Mouse (Mus musculus) hindbrain, embryonic 14.5 days (tissue): Measurements from ENCODE around the gene Tapbpl. TPM values are rescaled to one million over a fixed set of nuclear protein-coding genes. Genes with fewer than 3 reads are reported as not detected.
"Not testable (repeated sequence)": the region's sequence is repeated elsewhere in the genome, so short reads cannot be mapped to it uniquely, and the experiment has no call there.

Experiments used
- ATAC-seq: fragments of 200-750 bp; cut with Nextera tagmentation; 2 replicates; pipeline ENCODE4 v1.8.0; 2017; ENCODE audit warnings: moderate number of reproducible peaks, mild to moderate bottlenecking, moderate TSS enrichment, moderate library complexity; ENCODE audit not compliant: low FRiP score
- DNase-seq: peaks from one replicate; pipeline ENCODE4 v3.0.0-alpha.2; 2015; ENCODE audit warnings: low spot score
- H3K27ac ChIP-seq: fragments of 300-500 bp; sonication (generic); 2 replicates; pipeline ENCODE4 v1.5.1; 2014; ENCODE audit warnings: mild to moderate bottlenecking, moderate library complexity
- H3K27me3 ChIP-seq: fragments of 300-500 bp; sonication (generic); 2 replicates; pipeline ENCODE4 v1.6.1; 2014; ENCODE audit warnings: mild to moderate bottlenecking, low read length, mixed read lengths; ENCODE audit not compliant: control insufficient read depth, insufficient read depth
- H3K36me3 ChIP-seq: fragments of 300-500 bp; sonication (generic); replicated peaks from 2 replicates; pipeline ENCODE4 v1.6.1; 2014; ENCODE audit not compliant: control insufficient read depth, insufficient read depth
- H3K4me1 ChIP-seq: fragments of 300-500 bp; sonication (generic); replicated peaks from 2 replicates; pipeline ENCODE4 v1.6.1; 2014; ENCODE audit warnings: antibody characterized with exemption, low read length, mixed read lengths; ENCODE audit not compliant: control insufficient read depth, insufficient read depth
- H3K4me2 ChIP-seq: fragments of 300-500 bp; sonication (generic); replicated peaks from 2 replicates; pipeline ENCODE4 v1.6.1; 2014; ENCODE audit warnings: mild to moderate bottlenecking, moderate library complexity
- H3K4me3 ChIP-seq: fragments of 300-500 bp; sonication (generic); replicated peaks from 2 replicates; pipeline ENCODE4 v1.5.1; 2014; ENCODE audit warnings: mild to moderate bottlenecking, low read length
- H3K9ac ChIP-seq: fragments of 300-500 bp; sonication (generic); 2 replicates; pipeline ENCODE4 v1.6.1; 2014
- H3K9me3 ChIP-seq: fragments of 300-500 bp; sonication (generic); 2 replicates; pipeline ENCODE4 v1.6.1; 2016; ENCODE audit warnings: low read length; ENCODE audit not compliant: control insufficient read depth
- WGBS: fragments of 180-500 bp; shearing (Covaris S2); extraction: QIAGEN DNeasy Blood & Tissue Kit; methylation state at CpG from one replicate; pipeline ENCODE4 v1.1.7; 2014; 5-methylcytosine and 5-hydroxymethylcytosine counted together
- polyA plus RNA-seq: library from polyadenylated mRNA; unstranded; fragments of >200 nt; fragmentation: Nextera tagmentation; extraction: Ambion mirVana; gene quantifications from 2 replicates; pipeline ENCODE4 v1.2.1, GENCODE M21; 2014

Tapbpl gene
- 4.7 and 5.3 TPM in 2 replicates for polyA plus RNA-seq

DNA sequence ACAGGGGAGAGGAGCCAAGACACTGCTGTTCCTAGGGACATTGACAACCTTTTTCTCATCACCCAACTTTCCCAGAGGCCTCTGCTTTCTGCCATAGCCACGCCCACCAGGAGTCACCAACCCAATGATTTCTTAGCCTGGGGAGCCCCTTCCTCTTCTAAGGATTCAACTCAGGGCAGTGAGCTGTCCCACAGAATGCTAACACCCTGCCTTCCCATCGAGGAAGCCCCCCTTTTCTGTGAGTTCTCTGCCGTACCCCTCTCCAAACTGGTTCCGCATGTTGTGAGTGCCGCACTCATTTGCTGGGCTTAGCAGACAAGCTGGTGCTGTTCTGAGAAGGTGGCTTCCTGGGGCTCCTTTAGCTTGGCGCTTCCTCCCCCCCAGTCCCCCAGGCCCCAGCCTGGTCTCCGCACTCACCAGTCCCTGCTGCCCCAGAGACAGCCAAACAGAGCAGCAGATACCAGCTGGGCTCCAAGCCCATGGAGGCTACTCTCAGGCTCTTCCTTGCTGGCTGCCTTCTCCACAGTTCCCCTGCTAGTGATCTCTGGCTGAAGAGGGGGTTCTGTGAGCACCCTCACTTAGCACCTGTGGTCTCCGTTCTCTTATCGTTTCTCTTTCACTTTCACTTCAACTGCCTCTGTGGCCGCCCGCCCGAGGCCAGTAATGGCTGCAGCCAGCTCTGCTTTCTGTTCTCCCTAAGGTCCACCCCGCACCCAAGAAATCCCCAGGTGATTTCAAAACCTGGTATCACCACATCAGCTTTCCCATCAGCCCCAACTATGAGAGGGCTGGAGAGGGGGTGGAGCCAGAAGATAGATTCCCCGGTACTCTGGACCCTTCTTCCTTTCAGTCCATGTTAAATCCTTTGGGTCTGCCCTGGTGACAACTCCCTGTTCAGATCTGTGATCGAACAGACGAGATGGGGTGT is at the start of gene Tapbpl:
Gene Tapbpl, minus strand, starts transcription at position 744 of the 928 bp plus-strand sequence.
- peak; percentile 84 for ATAC-seq
- peak within 1 kb of the TSS; percentile 84 for H3K4me2 ChIP-seq
- H3K27me3 ChIP-seq: no peaks in the 10 kb centered on the region
- H3K4me3 ChIP-seq: peak within 1 kb of the TSS; percentile 35
- H3K9me3 ChIP-seq: no peaks in the 10 kb centered on the region
- H3K27ac ChIP-seq: peak within 1 kb of the TSS; percentile 57
- H3K36me3 ChIP-seq: no peaks in the 10 kb centered on the region
- H3K9ac ChIP-seq: peak within 1 kb of the TSS; percentile 58
- WGBS: 9% methylated on average over 16 of the region's 16 CpGs
- peak; percentile 68 for DNase-seq
- peaks cover 18% of the 10 kb centered on the region for H3K4me1 ChIP-seq

DNA sequence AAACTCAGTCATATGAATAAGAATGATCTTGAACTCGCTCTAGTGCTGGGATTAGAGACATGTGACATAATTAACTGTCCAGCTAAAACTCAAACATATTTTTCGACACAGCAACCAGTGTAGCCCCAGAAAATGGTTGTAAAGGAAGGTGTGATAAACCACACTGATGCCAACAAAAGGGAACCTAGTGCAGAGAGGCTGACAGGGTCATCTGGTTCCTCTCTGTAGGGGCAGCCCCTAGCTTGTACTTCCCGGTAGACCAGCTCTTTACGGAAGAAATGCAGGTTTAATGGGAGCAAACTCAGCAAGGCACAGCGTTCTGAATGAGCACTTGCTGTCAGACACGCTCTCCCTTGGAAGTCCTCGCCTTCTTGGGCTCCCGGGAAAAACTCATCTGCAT is 48.1 kb upstream of the Tapbpl start:
- no peaks in the 10 kb centered on the region for H3K27me3 ChIP-seq
- H3K9ac ChIP-seq: no peak overlapping the region
- H3K36me3 ChIP-seq: no peaks in the 10 kb centered on the region
- no peak overlapping the region for H3K27ac ChIP-seq
- WGBS: 66% methylated on average over 8 of the region's 8 CpGs
- no peak for ATAC-seq
- no peaks in the 10 kb centered on the region for H3K9me3 ChIP-seq
- no peaks in the 10 kb centered on the region for H3K4me1 ChIP-seq
- H3K4me3 ChIP-seq: no peak overlapping the region
- no peak overlapping the region for H3K4me2 ChIP-seq
- no peak for DNase-seq

DNA sequence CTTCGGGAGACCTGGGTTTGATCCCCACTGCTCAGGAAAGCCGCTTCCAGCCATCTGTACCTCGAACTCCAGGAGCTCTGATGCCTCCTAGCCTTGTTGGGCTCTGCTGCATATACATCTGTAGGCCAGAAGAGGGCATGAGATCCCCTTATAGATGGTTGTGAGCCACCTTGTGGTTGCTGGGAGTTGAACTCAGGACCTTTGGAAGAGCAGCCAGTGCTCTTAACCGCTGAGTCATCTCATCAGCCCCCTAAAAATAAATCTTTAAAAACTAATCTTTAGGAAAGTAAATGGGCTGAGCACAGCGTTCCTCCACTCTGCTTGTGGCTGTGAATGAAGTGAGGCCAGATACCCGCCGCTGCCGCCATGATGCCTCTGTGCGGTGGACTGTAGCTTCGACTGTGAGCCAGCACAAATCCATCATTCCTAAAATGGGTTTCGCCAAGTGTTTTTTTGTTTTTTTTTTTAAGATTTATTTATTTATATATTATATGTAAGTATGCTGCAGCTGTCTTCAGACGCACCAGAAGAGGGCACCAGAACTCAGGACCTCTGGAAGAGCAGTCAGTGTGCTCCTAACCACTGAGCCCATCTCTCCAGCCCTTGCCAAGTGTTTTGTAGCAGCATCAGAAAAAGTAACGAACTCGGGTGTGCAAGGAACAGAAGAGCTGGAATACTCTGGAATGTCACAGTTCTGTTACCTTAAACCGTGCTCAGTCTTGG is 43.3 kb upstream of the Tapbpl start:
- H3K27ac ChIP-seq: no peak overlapping the region
- no peak overlapping the region for H3K4me2 ChIP-seq
- H3K9me3 ChIP-seq: no peaks in the 10 kb centered on the region
- 63% methylated on average over 15 of the region's 15 CpGs for WGBS
- DNase-seq (peak; percentile 53), ATAC-seq (no peak)
- no peaks in the 10 kb centered on the region for H3K27me3 ChIP-seq
- no peak overlapping the region for H3K9ac ChIP-seq
- no peak overlapping the region for H3K4me3 ChIP-seq
- no peaks in the 10 kb centered on the region for H3K36me3 ChIP-seq
- no peaks in the 10 kb centered on the region for H3K4me1 ChIP-seq

DNA sequence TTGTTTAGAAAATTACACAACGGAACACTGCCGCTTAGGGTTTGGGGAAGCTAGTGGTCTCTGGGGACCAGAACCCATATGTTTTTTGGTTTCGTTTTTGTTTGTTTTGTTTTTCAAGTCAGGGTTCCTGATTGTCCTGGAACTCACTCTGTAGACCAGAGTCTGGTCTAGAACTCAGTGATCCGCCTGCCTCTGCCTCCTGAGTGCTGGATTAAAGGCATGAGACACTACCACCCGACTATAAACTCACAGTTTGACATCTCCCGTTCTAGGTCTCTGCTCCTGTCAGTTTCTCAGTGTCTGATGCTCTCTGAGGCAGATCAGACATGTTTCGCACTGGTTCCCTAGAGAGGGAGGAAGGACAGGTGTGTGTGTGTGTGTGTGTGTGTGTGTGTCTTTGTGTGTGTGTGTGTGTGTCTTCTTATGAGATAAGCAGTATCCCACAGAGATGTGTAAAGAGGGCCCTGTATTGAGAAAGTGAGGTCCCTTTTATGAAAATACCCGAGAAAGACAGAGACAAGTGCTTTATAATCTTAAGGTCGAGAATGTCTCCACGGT is 40.6 kb upstream of the Tapbpl start:
- Histone ChIP-seq H3K4me1 (no peaks in the 10 kb centered on the region), H3K4me2 (no peak overlapping the region), H3K27me3 (no peaks in the 10 kb centered on the region), H3K36me3 (no peaks in the 10 kb centered on the region), H3K4me3 (no peak overlapping the region), H3K9ac (no peak overlapping the region), H3K9me3 (no peaks in the 10 kb centered on the region), H3K27ac (no peak overlapping the region)
- ATAC-seq (no peak), DNase-seq (no peak)
- WGBS: 78% methylated on average over 10 of the region's 10 CpGs

DNA sequence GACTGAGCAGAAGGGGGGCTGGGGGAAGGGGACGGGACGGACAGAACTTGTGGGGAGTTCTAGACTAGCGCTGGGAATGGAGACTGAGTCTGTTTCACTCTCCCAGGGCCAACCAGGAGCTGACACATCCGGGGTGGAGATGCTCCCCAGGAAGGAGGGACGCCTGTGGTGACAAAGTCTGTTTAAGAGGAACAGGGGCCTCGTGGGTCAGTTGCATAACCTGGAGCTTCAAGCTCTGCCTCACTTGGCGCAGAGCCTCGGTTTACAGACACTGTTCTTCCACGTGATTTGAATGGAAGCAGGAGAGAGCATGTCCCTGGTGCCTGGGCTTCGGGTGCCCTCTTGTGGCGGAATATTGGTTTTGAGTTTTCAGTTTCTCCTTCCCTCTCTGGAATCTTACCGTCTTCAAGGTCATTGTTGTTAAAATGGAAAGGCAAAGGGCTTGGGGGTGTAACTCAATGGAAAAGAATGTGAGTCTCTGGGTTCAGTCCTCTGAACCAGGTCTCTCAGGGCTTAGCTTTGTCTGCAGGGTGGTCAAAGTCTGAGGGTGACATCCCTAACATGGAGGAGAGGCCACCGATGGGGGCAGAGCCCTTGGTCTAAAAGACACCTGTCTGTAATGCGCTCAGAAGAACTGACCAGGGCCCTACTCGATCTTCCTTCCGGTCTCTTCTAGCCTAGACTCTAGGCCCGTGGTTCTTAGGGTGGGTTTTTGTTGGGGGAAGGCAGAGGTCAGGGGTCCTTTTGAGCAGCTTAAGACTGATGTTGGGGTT is 40.0 kb upstream of the Tapbpl start:
- no peaks in the 10 kb centered on the region for H3K4me1 ChIP-seq
- H3K9me3 ChIP-seq: no peaks in the 10 kb centered on the region
- H3K4me2 ChIP-seq: peak overlapping the region; percentile 26
- H3K27ac ChIP-seq: no peak overlapping the region
- no peaks in the 10 kb centered on the region for H3K27me3 ChIP-seq
- H3K36me3 ChIP-seq: no peaks in the 10 kb centered on the region
- 19% methylated on average over 17 of the region's 17 CpGs for WGBS
- DNase-seq (peak; percentile 91), ATAC-seq (peak; percentile 78)
- H3K4me3 ChIP-seq: no peak overlapping the region
- no peak overlapping the region for H3K9ac ChIP-seq

DNA sequence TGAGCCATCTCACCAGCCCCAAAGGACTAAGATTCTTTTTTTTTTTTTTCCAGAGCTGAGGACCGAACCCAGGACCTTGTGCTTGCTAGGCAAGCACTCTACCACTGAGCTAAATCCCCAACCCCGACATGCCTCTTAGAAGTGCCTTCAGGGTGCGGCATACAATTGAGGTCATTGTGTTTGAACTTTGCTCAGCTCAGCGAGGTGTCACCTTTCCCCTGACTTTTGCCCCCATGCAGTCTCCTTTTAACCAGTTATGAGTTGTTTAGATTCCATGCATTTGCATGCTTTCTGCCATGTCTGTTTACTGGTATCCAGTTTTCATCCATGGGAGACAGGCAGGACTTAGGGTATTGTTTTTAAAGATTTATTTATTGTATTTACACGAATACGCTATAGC is 37.1 kb upstream of the Tapbpl start:
- H3K4me3 ChIP-seq: no peak overlapping the region
- 46% methylated on average over 6 of the region's 6 CpGs for WGBS
- DNase-seq (no peak), ATAC-seq (no peak)
- H3K4me2 ChIP-seq: no peak overlapping the region
- no peaks in the 10 kb centered on the region for H3K36me3 ChIP-seq
- no peaks in the 10 kb centered on the region for H3K27me3 ChIP-seq
- H3K4me1 ChIP-seq: no peaks in the 10 kb centered on the region
- no peak overlapping the region for H3K9ac ChIP-seq
- H3K27ac ChIP-seq: no peak overlapping the region
- H3K9me3 ChIP-seq: no peaks in the 10 kb centered on the region

DNA sequence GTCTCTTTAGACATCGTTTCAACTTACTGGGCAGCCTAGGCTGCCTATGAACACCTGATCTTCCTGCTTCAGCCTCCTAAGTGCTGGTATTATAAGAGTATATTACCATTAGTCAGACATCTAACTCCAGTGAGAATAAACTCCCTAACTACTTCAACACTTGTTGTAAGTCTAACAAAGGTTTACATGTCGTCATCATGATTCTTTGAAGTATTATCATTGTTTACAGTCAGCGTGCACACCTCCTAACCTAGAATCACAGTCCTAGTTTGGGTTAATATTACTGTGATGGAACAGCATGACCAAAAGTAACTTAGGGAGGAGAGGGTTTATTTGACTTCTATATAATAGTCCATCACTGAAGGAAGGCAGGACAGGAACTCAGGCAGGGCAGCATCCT is 35.8 kb upstream of the Tapbpl start:
- H3K9me3 ChIP-seq: no peaks in the 10 kb centered on the region
- H3K4me2 ChIP-seq: no peak overlapping the region
- ATAC-seq (no peak), DNase-seq (no peak)
- H3K27me3 ChIP-seq: no peaks in the 10 kb centered on the region
- H3K4me3 ChIP-seq: no peak overlapping the region
- WGBS: 75% methylated on average over 3 of the region's 3 CpGs
- no peak overlapping the region for H3K9ac ChIP-seq
- no peaks in the 10 kb centered on the region for H3K36me3 ChIP-seq
- H3K4me1 ChIP-seq: no peaks in the 10 kb centered on the region
- no peak overlapping the region for H3K27ac ChIP-seq

DNA sequence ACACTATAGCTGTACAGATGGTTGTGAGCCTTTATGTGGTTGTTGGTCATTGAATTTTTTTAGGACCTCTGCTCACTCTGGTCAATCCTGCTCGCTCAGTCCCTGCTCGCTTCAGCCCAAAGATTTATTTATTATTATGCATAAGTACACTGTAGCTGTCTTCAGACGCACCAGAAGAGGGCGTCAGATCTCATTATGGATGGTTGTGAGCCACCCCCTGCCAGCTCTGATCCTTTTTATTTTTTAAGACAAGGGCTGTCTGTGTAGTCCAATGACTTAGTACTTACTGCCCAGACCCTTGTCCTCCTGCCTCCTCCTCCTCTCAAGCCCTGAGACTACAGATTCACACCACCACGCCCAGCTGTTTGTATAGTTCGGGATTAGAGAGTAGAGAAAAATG is 34.9 kb upstream of the Tapbpl start:
- not testable (repeated sequence) for ATAC-seq

DNA sequence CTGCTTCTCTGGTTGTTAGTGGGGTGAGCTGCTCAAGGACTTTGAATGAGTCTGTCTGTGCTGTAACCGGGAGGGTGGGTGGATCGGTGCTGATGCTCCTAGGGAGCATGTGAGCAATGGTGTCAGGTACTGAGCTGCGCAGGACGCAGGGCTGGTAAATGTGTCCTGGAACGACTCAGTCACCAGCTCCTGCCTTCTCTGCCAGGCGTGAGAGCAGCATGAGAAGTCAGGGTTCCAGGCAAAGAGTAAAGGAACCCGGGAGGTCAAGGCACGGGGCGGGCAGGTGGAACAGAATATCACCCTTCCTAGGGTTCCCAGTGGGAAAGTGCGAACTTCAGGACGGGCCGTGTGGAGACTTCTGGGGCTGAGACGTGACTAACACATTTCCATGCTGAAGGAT is 34.4 kb upstream of the Tapbpl start:
- H3K27ac ChIP-seq: no peak overlapping the region
- no peak overlapping the region for H3K4me3 ChIP-seq
- H3K4me2 ChIP-seq: no peak overlapping the region
- WGBS: 79% methylated on average over 13 of the region's 13 CpGs
- H3K9ac ChIP-seq: no peak overlapping the region
- DNase-seq (no peak), ATAC-seq (no peak)
- H3K9me3 ChIP-seq: no peaks in the 10 kb centered on the region
- no peaks in the 10 kb centered on the region for H3K36me3 ChIP-seq
- H3K27me3 ChIP-seq: no peaks in the 10 kb centered on the region
- H3K4me1 ChIP-seq: no peaks in the 10 kb centered on the region

More for the DNA sequence above, 34.9 kb upstream of the Tapbpl start:
- H3K4me3 ChIP-seq, DNase-seq, H3K4me2 ChIP-seq, H3K9me3 ChIP-seq, H3K27ac ChIP-seq, H3K9ac ChIP-seq, H3K4me1 ChIP-seq, H3K36me3 ChIP-seq, H3K27me3 ChIP-seq: not testable (repeated sequence)
- 69% methylated on average over 6 of the region's 6 CpGs for WGBS
